Mouse (Mus musculus): ENCODE measurements around the gene Npb. TPM values are rescaled to one million over a fixed set of nuclear protein-coding genes. Genes with fewer than 3 reads are reported as not detected.

The Npb gene
- total RNA-seq, 2 experiments from 2014 or later: 1.4 TPM; not detected in 1

Small RNA genes within 50 kb of the gene (microRNA-seq; reads per million reads assigned to microRNA genes)
- not detected for gene Mir6936

Other genes starting within 250 kb of the Npb start
- under 1 TPM; 0.42 to 0.44 TPM for gene Fscn2, start 246.9 kb upstream of the Npb start, total RNA-seq (2021)
- gene Faap100, start 229.7 kb upstream of the Npb start, total RNA-seq (2021): 100 to 1,000 TPM in 1 of 2 experiments, 10 to 100 TPM in 1; 94.5 to 100 TPM
- gene Nploc4, start 170.8 kb upstream of the Npb start, total RNA-seq (2021): 10 to 100 TPM; 63.8 to 66.2 TPM
- gene Tspan10, start 165.8 kb upstream of the Npb start, total RNA-seq (2021): 10 to 100 TPM in 1 of 2 experiments, under 1 TPM in 1; 0.77 to 13.3 TPM
- gene Pde6g, start 155.0 kb upstream of the Npb start, total RNA-seq (2021): under 1 TPM; 0.22 to 0.32 TPM
- gene Oxld1, start 150.4 kb upstream of the Npb start, total RNA-seq (2021): 1 to 10 TPM; 7.9 to 9.6 TPM
- 10 to 100 TPM; 21.2 to 24.6 TPM for gene Ccdc137, start 150.4 kb upstream of the Npb start, total RNA-seq (2021)
- 10 to 100 TPM; 43.9 to 46.0 TPM for gene Arl16, start 140.9 kb upstream of the Npb start, total RNA-seq (2021)
- 10 to 100 TPM; 74.4 to 74.5 TPM for gene Mrpl12, start 123.9 kb upstream of the Npb start, total RNA-seq (2021)
- 10 to 100 TPM; 27.2 to 27.6 TPM for gene Slc25a10, start 116.6 kb upstream of the Npb start, total RNA-seq (2021)
- gene Gcgr, start 77.8 kb upstream of the Npb start, total RNA-seq (2021): under 1 TPM in 1 of 2 experiments, not detected in 1; 0.18 TPM
- gene Mcrip1, start 58.8 kb upstream of the Npb start, total RNA-seq (2021): 100 to 1,000 TPM; 105 to 113 TPM
- not detected for gene Ppp1r27, start 57.3 kb upstream of the Npb start, total RNA-seq (2021)
- 100 to 1,000 TPM; 187 to 203 TPM for gene P4hb, start 35.2 kb upstream of the Npb start, total RNA-seq (2021)
- gene Arhgdia, start 26.9 kb upstream of the Npb start, total RNA-seq (2021): 100 to 1,000 TPM; 351 to 368 TPM
- 100 to 1,000 TPM; 111 to 113 TPM for gene Alyref, start 10.1 kb upstream of the Npb start, total RNA-seq (2021)
- 100 to 1,000 TPM; 113 to 115 TPM for gene Anapc11, start 10.1 kb upstream of the Npb start, total RNA-seq (2021)
- gene Pcyt2, start 9.5 kb downstream of the Npb start, total RNA-seq (2021): 100 to 1,000 TPM; 144 to 168 TPM
- 10 to 100 TPM; 37.5 to 38.0 TPM for gene Sirt7, start 16.8 kb downstream of the Npb start, total RNA-seq (2021)
- gene Mafg, start 25.1 kb downstream of the Npb start, total RNA-seq (2021): 10 to 100 TPM; 83.3 to 85.8 TPM
- gene Pycr1, start 35.3 kb downstream of the Npb start, total RNA-seq (2021): 1 to 10 TPM; 6.1 to 8.3 TPM
- 1 to 10 TPM; 1.0 to 2.9 TPM for gene Myadml2, start 39.7 kb downstream of the Npb start, total RNA-seq (2021)
- 1 to 10 TPM; 4.7 to 7.8 TPM for gene Notum, start 52.7 kb downstream of the Npb start, total RNA-seq (2021)
- 10 to 100 TPM; 79.1 TPM for gene Aspscr1, start 64.5 kb downstream of the Npb start, total RNA-seq (2021)
- gene Cenpx, start 105.3 kb downstream of the Npb start, total RNA-seq (2021): 10 to 100 TPM; 31.2 to 35.1 TPM
- gene Lrrc45, start 105.4 kb downstream of the Npb start, total RNA-seq (2021): 10 to 100 TPM; 76.4 to 78.9 TPM
- 100 to 1,000 TPM; 505 to 551 TPM for gene Rac3, start 113.0 kb downstream of the Npb start, total RNA-seq (2021)
- gene Dcxr, start 118.8 kb downstream of the Npb start, total RNA-seq (2021): 1 to 10 TPM; 2.5 to 3.2 TPM
- 1 to 10 TPM; 2.9 to 3.0 TPM for gene Cbr2, start 123.6 kb downstream of the Npb start, total RNA-seq (2021)
- 10 to 100 TPM; 29.6 to 85.6 TPM for gene Hmga1b, start 154.3 kb downstream of the Npb start, total RNA-seq (2021)
- gene Rfng, start 175.7 kb downstream of the Npb start, total RNA-seq (2021): 10 to 100 TPM; 82.1 to 87.1 TPM
- gene Gps1, start 175.8 kb downstream of the Npb start, total RNA-seq (2021): 100 to 1,000 TPM; 142 to 154 TPM
- 10 to 100 TPM; 40.2 to 45.5 TPM for gene Dus1l, start 187.9 kb downstream of the Npb start, total RNA-seq (2021)
- gene Fasn, start 216.1 kb downstream of the Npb start, total RNA-seq (2021): 100 to 1,000 TPM; 448 to 457 TPM

All from left cerebral cortex, postnatal 4 days (tissue).